Mouse (Mus musculus) heart, embryonic 12.5 days (tissue): ENCODE measurements around the gene Icam2. TPM values are rescaled to one million over a fixed set of nuclear protein-coding genes. Genes with fewer than 3 reads are reported as not detected.
A peak's percentile ranks its signal among the peaks of the same experiment; 100 is the strongest.
"Not testable (repeated sequence)": the region's sequence is repeated elsewhere in the genome, so short reads cannot be mapped to it uniquely, and the experiment has no call there.

ENCODE experiments used
- ATAC-seq: fragments of 200-750 bp; cut with Nextera tagmentation; 2 replicates; pipeline ENCODE4 v1.8.0; 2017; ENCODE audit warnings: moderate TSS enrichment, moderate library complexity; ENCODE audit not compliant: insufficient number of reproducible peaks, low FRiP score
- H3K27ac ChIP-seq: fragments of 300-500 bp; sonication (generic); 2 replicates; pipeline ENCODE4 v1.5.1; 2016; ENCODE audit warnings: mild to moderate bottlenecking, moderate library complexity; ENCODE audit not compliant: poor library complexity, severe bottlenecking
- H3K27me3 ChIP-seq: fragments of 300-500 bp; sonication (generic); replicated peaks from 2 replicates; pipeline ENCODE4 v1.6.1; 2016; ENCODE audit warnings: mild to moderate bottlenecking, moderate library complexity
- H3K36me3 ChIP-seq: fragments of 300-500 bp; sonication (generic); 2 replicates; pipeline ENCODE4 v1.6.1; 2016; ENCODE audit warnings: mild to moderate bottlenecking, moderate library complexity
- H3K4me1 ChIP-seq: fragments of 300-500 bp; sonication (generic); replicated peaks from 2 replicates; pipeline ENCODE4 v1.6.1; 2016; ENCODE audit warnings: mild to moderate bottlenecking
- H3K4me2 ChIP-seq: fragments of 300-500 bp; sonication (generic); 2 replicates; pipeline ENCODE4 v1.6.1; 2016; ENCODE audit warnings: mild to moderate bottlenecking, moderate library complexity
- H3K4me3 ChIP-seq: fragments of 300-500 bp; sonication (generic); 2 replicates; pipeline ENCODE4 v1.5.1; 2016; ENCODE audit warnings: mild to moderate bottlenecking
- H3K9ac ChIP-seq: fragments of 300-500 bp; sonication (generic); 2 replicates; pipeline ENCODE4 v1.6.1; 2016; ENCODE audit warnings: mild to moderate bottlenecking, moderate library complexity
- H3K9me3 ChIP-seq: fragments of 300-500 bp; sonication (generic); replicated peaks from 2 replicates; pipeline ENCODE4 v1.6.1; 2016; ENCODE audit warnings: mild to moderate bottlenecking, moderate library complexity
- WGBS: fragments of 180-500 bp; shearing (Covaris S2); methylation state at CpG from one replicate; pipeline ENCODE4 v1.1.7; 2016; 5-methylcytosine and 5-hydroxymethylcytosine counted together
- polyA plus RNA-seq: library from polyadenylated mRNA; unstranded; fragments of >200 nt; fragmentation: Nextera tagmentation; extraction: Ambion mirVana; gene quantifications from 2 replicates; pipeline ENCODE4 v1.2.1, GENCODE M21; 2016

The Icam2 gene
- polyA plus RNA-seq, 1 experiment from 2014 or later: 59.7 TPM

- no peaks in the 10 kb centered on the region for H3K9me3 ChIP-seq
- H3K4me1 ChIP-seq: peaks cover 12% of the 10 kb centered on the region
- no peak overlapping the region for H3K9ac ChIP-seq
- H3K27me3 ChIP-seq: no peaks in the 10 kb centered on the region
- 73% methylated on average over 2 of the region's 2 CpGs for WGBS
- no peak overlapping the region for H3K4me2 ChIP-seq
- H3K27ac ChIP-seq: no peak overlapping the region
- H3K4me3 ChIP-seq: no peak overlapping the region
- H3K36me3 ChIP-seq: peaks cover 15% of the 10 kb centered on the region
- ATAC-seq: no peak
These were observed 30.0 kb upstream of the Icam2 start for GRCm38 (mm10) chr11:106417860-106418259.

- Histone ChIP-seq H3K9me3 (no peaks in the 10 kb centered on the region), H3K36me3 (peaks cover 18% of the 10 kb centered on the region; the same call in 1 of the 2 replicates), H3K27ac (no peak overlapping the region; the same call in 1 of the 2 replicates), H3K4me1 (peaks cover 12% of the 10 kb centered on the region), H3K4me2 (no peak overlapping the region), H3K9ac (no peak overlapping the region), H3K27me3 (no peaks in the 10 kb centered on the region), H3K4me3 (no peak overlapping the region)
- 56% methylated on average over 3 of the region's 3 CpGs for WGBS
- no peak for ATAC-seq
These were observed 28.5 kb upstream of the Icam2 start for GRCm38 (mm10) chr11:106416331-106416730.

GRCm38 (mm10) chr11:106412641-106413360 lies 24.9 kb upstream of the Icam2 start:
- no peak overlapping the region for H3K4me3 ChIP-seq
- H3K4me2 ChIP-seq: no peak overlapping the region
- ATAC-seq: no peak
- H3K27ac ChIP-seq: no peak overlapping the region
- WGBS: 87% methylated on average over 3 of the region's 3 CpGs
- H3K9me3 ChIP-seq: no peaks in the 10 kb centered on the region
- peaks cover 12% of the 10 kb centered on the region for H3K4me1 ChIP-seq
- no peaks in the 10 kb centered on the region for H3K27me3 ChIP-seq
- no peak overlapping the region for H3K9ac ChIP-seq
- H3K36me3 ChIP-seq: peaks cover 33% of the 10 kb centered on the region

DNA sequence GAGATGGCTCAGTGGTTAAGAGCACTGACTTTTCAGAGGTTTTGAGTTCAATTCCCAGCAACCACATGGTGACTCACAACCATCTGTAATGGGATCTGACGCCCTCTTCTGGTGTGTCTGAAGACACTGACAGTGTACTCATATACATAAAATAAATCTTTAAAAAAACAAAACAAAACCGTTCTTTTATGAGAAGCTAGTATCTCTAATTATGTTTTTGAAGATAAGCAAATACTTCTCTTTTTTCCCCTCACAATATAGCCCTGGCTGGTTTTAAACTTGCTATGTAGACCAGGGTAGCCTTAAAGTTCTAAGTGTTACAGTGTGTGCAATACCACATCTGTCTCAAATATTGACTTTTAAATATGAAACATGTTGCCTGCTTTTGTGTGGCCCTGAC lies 23.3 kb upstream of the Icam2 start:
- H3K36me3 ChIP-seq: peaks cover 46% of the 10 kb centered on the region
- 75% methylated on average over 2 of the region's 2 CpGs for WGBS
- H3K27ac ChIP-seq: no peak overlapping the region
- peaks cover 5% of the 10 kb centered on the region; the same call in 1 of the 2 replicates for H3K4me1 ChIP-seq
- no peak overlapping the region for H3K4me3 ChIP-seq
- no peak overlapping the region for H3K9ac ChIP-seq
- H3K4me2 ChIP-seq: no peak overlapping the region
- ATAC-seq: no peak
- H3K9me3 ChIP-seq: no peaks in the 10 kb centered on the region
- H3K27me3 ChIP-seq: no peaks in the 10 kb centered on the region

- H3K9me3 ChIP-seq: no peaks in the 10 kb centered on the region
- no peak overlapping the region for H3K27ac ChIP-seq
- no peaks in the 10 kb centered on the region for H3K27me3 ChIP-seq
- H3K4me2 ChIP-seq: no peak overlapping the region
- peaks cover 50% of the 10 kb centered on the region for H3K36me3 ChIP-seq
- H3K9ac ChIP-seq: no peak overlapping the region
- H3K4me1 ChIP-seq: no peaks in the 10 kb centered on the region
- WGBS: 87% methylated on average over 3 of the region's 3 CpGs
- ATAC-seq: no peak
- no peak overlapping the region for H3K4me3 ChIP-seq
These were observed 22.6 kb upstream of the Icam2 start for GRCm38 (mm10) chr11:106410507-106410906.

DNA sequence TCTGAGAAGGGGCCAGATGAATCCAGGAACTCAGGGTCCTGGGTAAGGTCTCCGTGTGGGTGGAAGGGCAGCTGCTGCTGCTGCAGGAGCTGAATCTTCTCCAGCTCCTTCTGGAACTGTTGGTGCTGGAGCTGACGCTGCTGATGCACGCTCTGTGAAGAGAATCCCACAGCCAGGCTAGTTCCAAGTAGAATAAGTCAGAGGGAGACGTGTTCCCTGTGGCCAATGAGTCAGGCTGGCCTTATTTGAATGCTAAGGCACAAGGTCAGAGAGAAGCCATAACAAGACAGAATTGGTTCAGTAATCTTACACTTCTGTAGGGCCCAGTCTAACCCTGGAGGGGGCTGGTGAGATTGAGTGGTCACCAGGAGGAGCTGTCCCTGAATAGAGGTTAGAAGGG lies 22.1 kb upstream of the Icam2 start:
- Histone ChIP-seq H3K4me1 (no peaks in the 10 kb centered on the region), H3K36me3 (peaks cover 55% of the 10 kb centered on the region), H3K9me3 (no peaks in the 10 kb centered on the region), H3K4me2 (no peak overlapping the region), H3K9ac (no peak overlapping the region), H3K4me3 (no peak overlapping the region), H3K27ac (no peak overlapping the region), H3K27me3 (no peaks in the 10 kb centered on the region)
- ATAC-seq: no peak
- WGBS: 74% methylated on average over 4 of the region's 4 CpGs

GRCm38 (mm10) chr11:106398481-106398880 lies 10.6 kb upstream of the Icam2 start:
- Histone ChIP-seq H3K27ac (no peak overlapping the region), H3K9me3 (no peaks in the 10 kb centered on the region), H3K4me3 (no peak overlapping the region), H3K4me1 (no peaks in the 10 kb centered on the region), H3K9ac (no peak overlapping the region), H3K27me3 (no peaks in the 10 kb centered on the region), H3K36me3 (peaks cover 33% of the 10 kb centered on the region), H3K4me2 (no peak overlapping the region)
- 88% methylated on average over 8 of the region's 8 CpGs for WGBS
- no peak for ATAC-seq

DNA sequence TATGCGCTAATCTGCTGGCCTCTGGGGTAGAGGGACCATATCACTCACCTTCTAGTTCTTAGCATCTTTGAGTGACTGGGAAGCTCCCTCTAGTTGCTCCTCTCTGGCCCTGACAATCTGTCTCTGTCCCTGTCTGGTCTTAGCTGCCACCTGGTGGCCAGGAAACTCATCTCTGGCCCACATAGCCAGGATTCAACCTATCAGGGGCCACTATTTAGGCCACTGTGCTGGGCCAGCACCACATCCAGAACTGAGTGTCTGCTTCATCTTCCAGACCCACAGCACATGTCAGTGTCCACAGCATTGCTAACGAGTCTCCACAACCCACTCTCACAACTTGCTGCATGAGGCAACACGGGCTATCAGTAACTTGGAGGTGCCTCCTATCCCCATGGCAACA lies 9.8 kb upstream of the Icam2 start:
- no peaks in the 10 kb centered on the region for H3K9me3 ChIP-seq
- no peak for ATAC-seq
- no peaks in the 10 kb centered on the region for H3K27me3 ChIP-seq
- 87% methylated on average over 3 of the region's 3 CpGs for WGBS
- H3K36me3 ChIP-seq: peaks cover 26% of the 10 kb centered on the region
- H3K4me1 ChIP-seq: no peaks in the 10 kb centered on the region
- no peak overlapping the region for H3K9ac ChIP-seq
- no peak overlapping the region for H3K4me2 ChIP-seq
- H3K4me3 ChIP-seq: no peak overlapping the region
- no peak overlapping the region for H3K27ac ChIP-seq

GRCm38 (mm10) chr11:106394055-106394454 lies 6.2 kb upstream of the Icam2 start:
- H3K27me3 ChIP-seq, H3K4me2 ChIP-seq, H3K9ac ChIP-seq, H3K4me3 ChIP-seq, H3K9me3 ChIP-seq, ATAC-seq, H3K27ac ChIP-seq: not testable (repeated sequence)
- Histone ChIP-seq H3K36me3 (peaks cover 11% of the 10 kb centered on the region), H3K4me1 (peaks cover 16% of the 10 kb centered on the region; the same call in 1 of the 2 replicates)
- WGBS: 53% methylated on average over 2 of the region's 2 CpGs

- no peak overlapping the region for H3K27ac ChIP-seq
- 44% methylated on average over 4 of the region's 4 CpGs for WGBS
- ATAC-seq: no peak
- H3K4me2 ChIP-seq: no peak overlapping the region
- H3K4me3 ChIP-seq: no peak overlapping the region
- H3K36me3 ChIP-seq: peaks cover 3% of the 10 kb centered on the region; the same call in 1 of the 2 replicates
- H3K4me1 ChIP-seq: peaks cover 18% of the 10 kb centered on the region; the same call in 1 of the 2 replicates
- H3K9me3 ChIP-seq: no peaks in the 10 kb centered on the region
- H3K27me3 ChIP-seq: no peaks in the 10 kb centered on the region
- no peak overlapping the region for H3K9ac ChIP-seq
These were observed 5.4 kb upstream of the Icam2 start for GRCm38 (mm10) chr11:106393331-106393616.

DNA sequence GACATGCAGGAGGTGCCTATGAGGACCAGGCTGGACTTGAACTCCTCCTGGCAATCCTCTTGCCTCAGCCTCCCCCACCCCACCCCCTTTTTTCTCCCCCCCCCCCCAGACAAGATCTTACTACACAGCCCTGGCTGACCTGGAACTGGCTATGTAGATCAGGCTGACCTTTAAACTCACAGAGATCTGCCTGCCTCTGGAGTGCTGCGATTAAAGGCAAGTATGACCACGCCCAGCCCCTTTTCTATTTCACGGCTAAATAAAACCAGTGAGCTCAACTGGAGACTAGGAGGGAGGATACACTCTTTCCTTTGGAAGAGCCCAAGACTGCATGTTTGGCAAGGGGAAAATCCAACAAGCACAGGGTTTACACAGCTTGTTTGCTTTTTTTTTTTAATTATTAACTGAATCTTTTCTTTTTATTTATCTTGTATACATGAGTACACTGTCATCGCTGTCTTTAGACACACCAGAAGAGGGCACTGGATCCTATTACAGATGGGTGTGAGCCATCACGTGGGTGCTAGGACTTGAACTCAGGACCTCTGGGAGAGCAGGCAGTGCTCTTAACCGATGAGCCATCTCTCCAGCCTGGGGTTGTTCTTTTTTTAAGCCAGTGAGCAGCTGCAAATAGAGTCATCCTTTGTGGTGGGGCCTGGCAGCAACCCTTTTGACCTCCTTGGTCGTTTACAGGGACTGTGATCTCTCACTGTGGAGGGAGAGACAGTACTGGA lies 4.9 kb upstream of the Icam2 start:
- Histone ChIP-seq H3K9me3 (no peaks in the 10 kb centered on the region), H3K9ac (no peak overlapping the region), H3K4me3 (no peak overlapping the region), H3K36me3 (no peaks in the 10 kb centered on the region), H3K27ac (no peak overlapping the region), H3K27me3 (no peaks in the 10 kb centered on the region), H3K4me2 (no peak overlapping the region), H3K4me1 (peaks cover 18% of the 10 kb centered on the region; the same call in 1 of the 2 replicates)
- 63% methylated on average over 7 of the region's 7 CpGs for WGBS
- 0 out of 2 replicates have a peak, but pooled peaks have one; percentile 38 for ATAC-seq
